Mouse (Mus musculus): ENCODE measurements at regions not wholly inside any gene's neighbourhood (a gene's known extent, or its start where the extent isn't known, plus 50 kb on each side); places are given as distances from the start of the nearest gene placed in this dataset.

DNA sequence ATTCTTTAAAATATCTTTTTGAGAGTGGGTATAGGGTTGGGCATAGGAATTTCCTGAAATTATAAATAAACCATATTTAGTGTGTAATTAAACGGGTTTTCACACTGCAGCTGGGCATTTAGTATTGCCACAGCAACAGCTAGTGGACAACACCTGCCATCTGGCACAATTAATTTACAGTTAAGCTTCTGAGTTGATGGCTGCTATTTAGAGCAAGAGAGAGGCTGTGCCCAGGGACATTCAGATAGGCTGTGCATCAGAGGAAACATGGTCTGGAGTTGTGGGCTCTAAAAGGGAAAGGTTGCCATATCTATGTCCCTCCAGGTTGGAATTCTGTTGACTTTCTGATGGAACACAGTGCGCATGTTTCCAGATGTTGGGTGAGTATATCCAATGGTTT, 227.1 kb downstream of the Pth2r start:
- DNase-seq (ENCODE audit: low spot score) (no peak), ATAC-seq (ENCODE audit: low FRiP score) (no peak)
- WGBS, result 88% methylated on average over 2 of the region's 2 CpGs

DNA sequence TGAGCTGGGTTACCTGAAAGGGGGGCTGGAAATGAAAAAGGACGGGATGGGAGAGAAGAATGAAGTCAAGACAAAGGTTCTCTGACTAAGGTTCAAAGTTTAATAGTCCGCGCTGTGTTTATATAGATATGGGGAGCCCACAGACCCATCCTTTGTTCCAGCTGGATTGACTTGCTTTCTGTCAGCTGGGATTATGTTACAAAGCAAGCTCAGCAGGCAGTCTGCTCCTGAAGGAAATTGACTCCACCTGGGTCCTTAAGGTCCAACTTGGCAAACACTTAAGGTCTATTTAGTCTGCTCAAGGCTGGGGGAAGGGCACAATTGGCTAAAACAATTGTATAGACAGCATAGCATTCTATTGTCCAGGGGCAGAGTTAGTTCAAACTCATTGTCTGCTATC, 253.8 kb downstream of the Pth2r start:
- Histone ChIP-seq H3K9me3 (ENCODE audit: control insufficient read depth, low read length) (no peaks in the 10 kb centered on the region), H3K27me3 (ENCODE audit: control insufficient read depth, insufficient read depth, low read length) (no peaks in the 10 kb centered on the region), H3K4me1 (replicated peaks; ENCODE audit: control insufficient read depth, insufficient read depth, low read length) (no peaks in the 10 kb centered on the region), H3K4me2 (replicated peaks; ENCODE audit: low read depth, low read length) (no peak overlapping the region), H3K27ac (ENCODE audit: low read depth, low read length) (no peak overlapping the region), H3K4me3 (ENCODE audit: low read depth, low read length) (no peak overlapping the region), H3K36me3 (ENCODE audit: control insufficient read depth, insufficient read depth, low read length) (no peaks in the 10 kb centered on the region), H3K9ac (ENCODE audit: low read depth, low read length) (no peak overlapping the region)
- WGBS, result 59% methylated on average over 3 of the region's 3 CpGs
- DNase-seq (ENCODE audit: low spot score), result peak; percentile 4
- no peak; the same call in 1 of the 2 replicates for ATAC-seq (ENCODE audit: low FRiP score)

More for the DNA sequence above, 227.1 kb downstream of the Pth2r start:
- no peaks in the 10 kb centered on the region for H3K9me3 ChIP-seq (ENCODE audit: control insufficient read depth, low read length)
- H3K27me3 ChIP-seq (ENCODE audit: control insufficient read depth, insufficient read depth, low read length), result no peaks in the 10 kb centered on the region
- no peaks in the 10 kb centered on the region for H3K36me3 ChIP-seq (ENCODE audit: control insufficient read depth, insufficient read depth, low read length)
- H3K4me1 ChIP-seq (replicated peaks; ENCODE audit: control insufficient read depth, insufficient read depth, low read length), result no peaks in the 10 kb centered on the region
- H3K4me2 ChIP-seq (replicated peaks; ENCODE audit: low read depth, low read length), result no peak overlapping the region
- no peak overlapping the region for H3K27ac ChIP-seq (ENCODE audit: low read depth, low read length)
- no peak overlapping the region for H3K4me3 ChIP-seq (ENCODE audit: low read depth, low read length)
- no peak overlapping the region for H3K9ac ChIP-seq (ENCODE audit: low read depth, low read length)

DNA sequence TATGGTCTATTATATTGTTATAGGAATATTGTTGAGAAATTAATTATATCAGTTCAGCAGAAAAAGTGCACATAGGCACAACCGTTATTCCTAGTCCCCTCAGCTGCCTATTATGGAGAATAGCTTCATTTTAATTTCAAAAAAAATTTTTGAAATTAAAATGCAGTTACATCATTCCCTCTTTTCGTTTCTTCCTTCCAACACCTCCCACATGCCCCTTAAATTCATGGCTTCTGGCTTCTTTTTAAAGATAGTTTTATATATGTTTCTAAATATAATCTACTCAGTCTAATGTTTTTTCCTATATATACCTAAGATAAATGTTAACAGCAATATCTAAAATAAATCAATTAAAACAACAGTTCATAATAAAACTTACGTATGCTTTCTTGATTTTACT, 256.7 kb downstream of the Pth2r start:
- Histone ChIP-seq H3K9ac (ENCODE audit: low read depth, low read length) (no peak overlapping the region), H3K27me3 (ENCODE audit: control insufficient read depth, insufficient read depth, low read length) (no peaks in the 10 kb centered on the region), H3K4me2 (replicated peaks; ENCODE audit: low read depth, low read length) (no peak overlapping the region), H3K4me1 (replicated peaks; ENCODE audit: control insufficient read depth, insufficient read depth, low read length) (no peaks in the 10 kb centered on the region), H3K27ac (ENCODE audit: low read depth, low read length) (no peak overlapping the region), H3K36me3 (ENCODE audit: control insufficient read depth, insufficient read depth, low read length) (no peaks in the 10 kb centered on the region), H3K4me3 (ENCODE audit: low read depth, low read length) (no peak overlapping the region), H3K9me3 (ENCODE audit: control insufficient read depth, low read length) (no peaks in the 10 kb centered on the region)
- WGBS, result 84% methylated on average over 3 of the region's 3 CpGs
- DNase-seq (ENCODE audit: low spot score) (no peak), ATAC-seq (ENCODE audit: low FRiP score) (no peak)

DNA sequence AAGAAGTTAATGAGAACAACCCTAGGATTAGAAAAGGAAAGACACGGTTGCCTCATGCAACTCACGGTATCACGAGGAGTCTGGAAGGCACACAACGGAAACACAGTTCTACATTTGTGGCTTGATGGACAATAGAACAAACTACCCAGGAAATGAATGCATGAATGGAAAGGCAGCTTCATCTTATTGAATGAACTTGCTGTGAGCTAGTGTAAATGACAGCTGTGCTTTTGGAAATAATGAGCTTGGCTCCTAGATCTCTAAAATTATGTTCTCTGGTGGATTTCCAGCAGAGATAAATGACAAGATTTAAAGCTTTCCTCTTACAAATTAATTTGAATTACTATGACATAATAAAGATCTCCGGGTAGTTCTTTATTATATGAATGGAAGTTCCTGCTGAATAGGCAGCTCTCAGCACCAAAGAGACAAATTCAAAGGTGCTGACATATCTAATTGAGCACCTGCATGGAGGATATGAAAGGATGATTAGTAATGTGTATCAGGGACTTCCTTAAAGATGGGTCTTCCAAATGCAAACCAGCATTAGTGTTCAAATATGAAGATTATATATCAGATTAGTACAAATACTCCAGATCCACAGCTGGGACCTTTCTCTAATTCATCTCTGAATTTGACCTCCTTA, 262.5 kb downstream of the Pth2r start:
- H3K9ac ChIP-seq (ENCODE audit: low read depth, low read length), result no peak overlapping the region
- H3K9me3 ChIP-seq (ENCODE audit: control insufficient read depth, low read length), result no peaks in the 10 kb centered on the region
- H3K4me1 ChIP-seq (replicated peaks; ENCODE audit: control insufficient read depth, insufficient read depth, low read length), result no peaks in the 10 kb centered on the region
- DNase-seq (ENCODE audit: low spot score) (no peak), ATAC-seq (ENCODE audit: low FRiP score) (no peak)
- WGBS, result 77% methylated on average over 5 of the region's 5 CpGs
- no peak overlapping the region for H3K27ac ChIP-seq (ENCODE audit: low read depth, low read length)
- no peaks in the 10 kb centered on the region for H3K36me3 ChIP-seq (ENCODE audit: control insufficient read depth, insufficient read depth, low read length)
- H3K27me3 ChIP-seq (ENCODE audit: control insufficient read depth, insufficient read depth, low read length), result no peaks in the 10 kb centered on the region
- no peak overlapping the region for H3K4me3 ChIP-seq (ENCODE audit: low read depth, low read length)
- no peak overlapping the region for H3K4me2 ChIP-seq (replicated peaks; ENCODE audit: low read depth, low read length)

DNA sequence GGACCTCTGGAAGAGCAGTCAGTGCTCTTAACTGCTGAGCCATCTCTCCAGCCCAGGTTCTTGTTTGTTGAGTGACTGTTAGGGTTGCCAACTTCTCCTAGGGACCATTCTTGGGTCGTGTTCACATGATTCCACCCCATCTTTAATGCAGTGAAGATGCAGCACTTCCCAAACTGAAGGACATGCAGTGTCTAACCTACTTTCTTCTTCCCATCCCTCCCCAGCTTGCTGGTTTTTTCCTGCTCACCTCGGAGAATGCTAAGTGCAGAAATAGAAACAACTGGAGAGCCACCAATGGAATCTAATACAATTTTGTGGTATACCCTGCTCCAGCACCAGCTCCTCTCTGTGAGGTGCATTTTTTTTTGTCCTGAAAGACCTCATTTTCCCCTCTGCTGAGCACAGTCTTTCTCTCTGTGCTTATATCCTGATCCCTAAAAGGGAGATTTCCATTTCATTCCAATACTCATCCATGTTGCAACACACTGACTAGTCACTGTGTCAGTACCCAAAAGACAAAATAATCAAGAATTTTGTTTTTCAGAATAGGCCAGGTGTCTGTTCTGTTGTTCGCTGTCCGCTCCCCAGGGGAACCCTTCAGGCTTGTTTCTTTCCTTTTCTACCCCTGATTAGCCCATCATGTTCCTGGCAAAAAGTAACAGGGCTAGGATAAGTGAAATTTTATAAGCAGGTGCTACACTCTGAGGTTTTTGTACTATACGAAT, 263.6 kb downstream of the Pth2r start:
- WGBS, result 75% methylated on average over 5 of the region's 5 CpGs
- ATAC-seq (ENCODE audit: low FRiP score), result no peak
- H3K9me3 ChIP-seq (ENCODE audit: control insufficient read depth, low read length), result no peaks in the 10 kb centered on the region

DNA sequence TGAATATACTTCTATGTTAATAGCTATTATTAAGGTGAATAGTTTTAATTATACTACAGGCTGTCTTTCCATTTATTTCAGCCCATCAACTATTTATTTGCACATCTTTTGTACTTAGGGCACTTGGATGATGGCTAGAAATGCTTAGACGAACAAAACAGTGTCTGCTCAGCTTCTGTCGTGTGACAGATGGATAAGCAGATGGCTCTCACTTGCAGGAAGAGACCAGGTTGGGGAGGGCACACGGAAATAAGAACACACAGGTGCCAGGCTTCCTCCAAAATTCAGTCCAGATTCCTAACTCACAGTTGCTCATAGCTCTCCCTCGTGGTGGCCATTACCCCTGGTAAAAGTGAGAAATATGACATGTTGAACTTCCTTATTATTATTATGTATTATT, 267.0 kb downstream of the Pth2r start:
- H3K9me3 ChIP-seq (ENCODE audit: control insufficient read depth, low read length), result no peaks in the 10 kb centered on the region
- no peak overlapping the region for H3K9ac ChIP-seq (ENCODE audit: low read depth, low read length)
- DNase-seq (ENCODE audit: low spot score), result no peak
- H3K4me3 ChIP-seq (ENCODE audit: low read depth, low read length), result no peak overlapping the region
- no peak overlapping the region for H3K4me2 ChIP-seq (replicated peaks; ENCODE audit: low read depth, low read length)
- no peaks in the 10 kb centered on the region for H3K36me3 ChIP-seq (ENCODE audit: control insufficient read depth, insufficient read depth, low read length)
- no peak overlapping the region for H3K27ac ChIP-seq (ENCODE audit: low read depth, low read length)
- no peak for ATAC-seq (ENCODE audit: low FRiP score)
- no peaks in the 10 kb centered on the region for H3K27me3 ChIP-seq (ENCODE audit: control insufficient read depth, insufficient read depth, low read length)
- WGBS, result 84% methylated on average over 4 of the region's 4 CpGs
- H3K4me1 ChIP-seq (replicated peaks; ENCODE audit: control insufficient read depth, insufficient read depth, low read length), result no peaks in the 10 kb centered on the region

More for the DNA sequence above, 263.6 kb downstream of the Pth2r start:
- DNase-seq (ENCODE audit: low spot score), result no peak
- Histone ChIP-seq H3K4me1 (replicated peaks; ENCODE audit: control insufficient read depth, insufficient read depth, low read length) (no peaks in the 10 kb centered on the region), H3K36me3 (ENCODE audit: control insufficient read depth, insufficient read depth, low read length) (no peaks in the 10 kb centered on the region), H3K27me3 (ENCODE audit: control insufficient read depth, insufficient read depth, low read length) (no peaks in the 10 kb centered on the region), H3K27ac (ENCODE audit: low read depth, low read length) (no peak overlapping the region), H3K4me3 (ENCODE audit: low read depth, low read length) (no peak overlapping the region), H3K9ac (ENCODE audit: low read depth, low read length) (no peak overlapping the region), H3K4me2 (replicated peaks; ENCODE audit: low read depth, low read length) (no peak overlapping the region)

DNA sequence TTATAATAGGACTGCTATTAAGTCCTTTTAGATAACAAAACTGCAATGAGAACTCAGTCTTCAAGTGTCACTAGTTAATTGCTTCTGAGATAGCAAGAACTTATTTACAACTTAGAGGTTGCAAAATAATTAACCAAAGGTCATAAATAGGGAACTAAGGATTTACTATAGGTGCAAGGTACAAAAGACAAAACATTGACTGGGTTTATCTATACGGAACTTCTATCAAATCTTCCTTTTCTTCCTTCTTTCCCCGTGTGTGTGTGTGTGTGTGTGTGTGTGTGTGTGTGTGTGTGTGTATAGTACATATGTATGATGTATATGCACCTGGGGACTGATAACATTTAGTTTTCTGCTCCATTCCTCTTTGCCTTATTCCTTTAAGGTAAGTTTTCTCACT, 305.5 kb downstream of the Pth2r start:
- no peak overlapping the region for H3K4me2 ChIP-seq (replicated peaks; ENCODE audit: low read depth, low read length)
- WGBS, result 78% methylated on average over 2 of the region's 2 CpGs
- no peaks in the 10 kb centered on the region for H3K36me3 ChIP-seq (ENCODE audit: control insufficient read depth, insufficient read depth, low read length)
- ATAC-seq (ENCODE audit: low FRiP score), result no peak
- no peak overlapping the region for H3K9ac ChIP-seq (ENCODE audit: low read depth, low read length)
- H3K27ac ChIP-seq (ENCODE audit: low read depth, low read length), result no peak overlapping the region
- H3K4me3 ChIP-seq (ENCODE audit: low read depth, low read length), result no peak overlapping the region
- H3K27me3 ChIP-seq (ENCODE audit: control insufficient read depth, insufficient read depth, low read length), result no peaks in the 10 kb centered on the region
- DNase-seq (ENCODE audit: low spot score), result no peak
- no peaks in the 10 kb centered on the region for H3K9me3 ChIP-seq (ENCODE audit: control insufficient read depth, low read length)
- no peaks in the 10 kb centered on the region for H3K4me1 ChIP-seq (replicated peaks; ENCODE audit: control insufficient read depth, insufficient read depth, low read length)

DNA sequence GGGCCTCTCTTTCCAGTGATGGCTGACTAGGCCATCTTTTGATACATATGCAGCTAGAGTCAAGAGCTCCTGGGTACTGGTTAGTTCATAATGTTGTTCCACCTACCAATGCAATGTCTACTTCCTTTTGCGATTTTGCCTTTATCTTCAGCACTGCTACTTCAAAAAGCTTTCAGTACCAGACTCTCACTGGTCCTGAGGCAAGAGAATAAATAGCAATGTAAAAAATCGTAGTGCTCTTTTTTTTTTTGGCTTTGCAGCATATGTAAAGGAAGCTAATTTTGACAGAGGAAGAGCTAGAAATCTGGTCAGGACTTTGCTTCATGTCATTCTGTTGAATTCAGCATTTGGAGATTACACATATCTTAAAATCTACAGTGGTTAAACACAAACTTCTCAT, 291.0 kb upstream of the Crygf start:
- 89% methylated on average over 2 of the region's 2 CpGs for WGBS

DNA sequence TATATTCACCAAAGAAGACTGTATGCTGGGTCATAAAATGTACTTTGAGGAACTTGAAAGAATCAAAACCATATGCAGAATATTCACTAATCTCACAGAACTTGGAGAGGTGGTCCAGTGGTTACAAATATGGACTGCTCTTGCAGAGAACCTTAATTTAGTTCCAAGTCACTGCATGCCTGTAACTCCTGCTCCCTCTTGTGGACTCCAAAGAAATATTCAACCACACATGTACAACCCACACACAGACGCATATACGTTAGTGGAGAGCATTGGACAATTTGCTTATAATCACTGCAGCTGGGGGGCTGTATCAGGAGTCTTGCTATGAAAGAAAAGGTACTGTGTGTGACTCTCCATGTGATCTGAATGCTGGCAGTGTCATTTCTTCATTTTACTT, 271.9 kb upstream of the Crygf start:
- Histone ChIP-seq H3K9me3 (ENCODE audit: control insufficient read depth, low read length) (no peaks in the 10 kb centered on the region), H3K27ac (ENCODE audit: low read depth, low read length) (no peak overlapping the region), H3K4me1 (replicated peaks; ENCODE audit: control insufficient read depth, insufficient read depth, low read length) (no peaks in the 10 kb centered on the region), H3K9ac (ENCODE audit: low read depth, low read length) (no peak overlapping the region), H3K4me3 (ENCODE audit: low read depth, low read length) (no peak overlapping the region), H3K27me3 (ENCODE audit: control insufficient read depth, insufficient read depth, low read length) (no peaks in the 10 kb centered on the region), H3K36me3 (ENCODE audit: control insufficient read depth, insufficient read depth, low read length) (no peaks in the 10 kb centered on the region), H3K4me2 (replicated peaks; ENCODE audit: low read depth, low read length) (no peak overlapping the region)
- WGBS, result 90% methylated on average over 2 of the region's 2 CpGs
- ATAC-seq (ENCODE audit: low FRiP score) (no peak), DNase-seq (ENCODE audit: low spot score) (peak; percentile 2)

More for the DNA sequence above, 291.0 kb upstream of the Crygf start:
- Histone ChIP-seq H3K27me3 (ENCODE audit: control insufficient read depth, insufficient read depth, low read length) (no peaks in the 10 kb centered on the region), H3K9ac (ENCODE audit: low read depth, low read length) (no peak overlapping the region), H3K9me3 (ENCODE audit: control insufficient read depth, low read length) (no peaks in the 10 kb centered on the region), H3K36me3 (ENCODE audit: control insufficient read depth, insufficient read depth, low read length) (no peaks in the 10 kb centered on the region), H3K4me3 (ENCODE audit: low read depth, low read length) (no peak overlapping the region), H3K27ac (ENCODE audit: low read depth, low read length) (no peak overlapping the region), H3K4me2 (replicated peaks; ENCODE audit: low read depth, low read length) (no peak overlapping the region), H3K4me1 (replicated peaks; ENCODE audit: control insufficient read depth, insufficient read depth, low read length) (no peaks in the 10 kb centered on the region)
- ATAC-seq (ENCODE audit: low FRiP score) (no peak), DNase-seq (ENCODE audit: low spot score) (no peak)

Data from hindbrain, embryonic 11.5 days (tissue).